Mouse (Mus musculus) kidney, adult 8-10 months (tissue): ENCODE measurements around the gene Mbd3.
A peak's percentile ranks its signal among the peaks of the same experiment; 100 is the strongest.

Experiments
- DNase-seq, 2 experiments: peaks; one replicate each; pipeline ENCODE4 v3.0.0; 2022

Mbd3 gene

GRCm38 (mm10) chr10:80399191-80399972 lies at the start of gene Mbd3:
Mbd3 (minus strand) TSS chr10:80399550.
- DNase-seq: peak; percentile 99 to 100

GRCm38 (mm10) chr10:80445898-80446601 lies 46.7 kb upstream of the Mbd3 start:
- peak; percentile 79 to 87 for DNase-seq

GRCm38 (mm10) chr10:80445052-80445451 lies 45.7 kb upstream of the Mbd3 start:
- no peak for DNase-seq

GRCm38 (mm10) chr10:80444339-80445045 lies 45.1 kb upstream of the Mbd3 start:
- DNase-seq: no peak

- no peak for DNase-seq
Observed at GRCm38 (mm10) chr10:80443575-80444278, 44.4 kb upstream of the Mbd3 start.

GRCm38 (mm10) chr10:80442989-80443388 lies 43.6 kb upstream of the Mbd3 start:
- DNase-seq: no peak

- no peak for DNase-seq
Observed at GRCm38 (mm10) chr10:80441598-80441997, 42.2 kb upstream of the Mbd3 start.

GRCm38 (mm10) chr10:80440031-80440430 lies 40.7 kb upstream of the Mbd3 start:
- DNase-seq: no peak

GRCm38 (mm10) chr10:80437973-80438372 lies 38.6 kb upstream of the Mbd3 start:
- DNase-seq: no peak

GRCm38 (mm10) chr10:80436276-80436675 lies 36.9 kb upstream of the Mbd3 start:
- DNase-seq: no peak

- DNase-seq: no peak
Observed at GRCm38 (mm10) chr10:80435764-80436163, 36.4 kb upstream of the Mbd3 start.

- DNase-seq: no peak
Observed at GRCm38 (mm10) chr10:80434823-80435222, 35.5 kb upstream of the Mbd3 start.

- no peak for DNase-seq
Observed at GRCm38 (mm10) chr10:80434233-80434592, 34.9 kb upstream of the Mbd3 start.

GRCm38 (mm10) chr10:80433513-80434232 lies 34.3 kb upstream of the Mbd3 start, which contains the start of gene Tcf3:
Tcf3 (minus strand) TSS chr10:80433647.
- peak; percentile 98 to 99 for DNase-seq

- peak in 1 of 2 experiments; percentile 30 for DNase-seq
Observed at GRCm38 (mm10) chr10:80432936-80433512, 33.7 kb upstream of the Mbd3 start.

GRCm38 (mm10) chr10:80432387-80432785 lies 33.0 kb upstream of the Mbd3 start:
- DNase-seq: no peak

GRCm38 (mm10) chr10:80431570-80432386 lies 32.4 kb upstream of the Mbd3 start:
- no peak for DNase-seq

GRCm38 (mm10) chr10:80430375-80430980 lies 31.1 kb upstream of the Mbd3 start:
- DNase-seq: no peak

GRCm38 (mm10) chr10:80429800-80430199 lies 30.4 kb upstream of the Mbd3 start:
- DNase-seq: no peak

- no peak for DNase-seq
Observed at GRCm38 (mm10) chr10:80425041-80425440, 25.7 kb upstream of the Mbd3 start.
